Comparison of ENCODE assay signal across 8 mouse cellular contexts in the genomic region with DNA sequence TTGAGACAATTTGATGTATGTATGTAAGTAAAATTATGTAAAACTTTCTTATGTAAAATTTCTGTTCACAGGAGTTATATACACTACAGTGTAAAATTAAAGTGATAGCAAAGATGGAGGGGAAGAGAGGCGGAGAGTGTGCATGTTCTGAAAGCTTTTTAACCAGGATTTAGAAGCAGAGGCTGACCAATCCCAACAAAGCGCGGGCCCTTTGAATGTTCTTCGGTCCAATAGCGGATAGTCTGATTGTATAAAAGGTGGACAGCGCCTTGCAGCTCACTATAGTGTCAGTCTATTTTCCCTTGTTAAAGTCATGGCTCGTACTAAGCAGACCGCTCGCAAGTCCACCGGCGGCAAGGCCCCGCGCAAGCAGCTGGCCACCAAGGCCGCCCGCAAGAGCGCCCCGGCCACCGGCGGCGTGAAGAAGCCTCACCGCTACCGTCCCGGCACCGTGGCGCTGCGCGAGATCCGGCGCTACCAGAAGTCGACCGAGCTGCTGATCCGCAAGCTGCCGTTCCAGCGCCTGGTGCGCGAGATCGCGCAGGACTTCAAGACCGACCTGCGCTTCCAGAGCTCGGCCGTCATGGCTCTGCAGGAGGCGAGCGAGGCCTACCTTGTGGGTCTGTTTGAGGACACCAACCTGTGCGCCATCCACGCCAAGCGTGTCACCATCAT. TPM values are rescaled to one million over a fixed set of nuclear protein-coding genes. Genes with fewer than 3 reads are reported as not detected.
DNase-seq lines count a peak whose midpoint lies in the region; ATAC-seq lines count a peak whose summit lies in the region.
"Not testable (repeated sequence)": the region's sequence is repeated elsewhere in the genome, so short reads cannot be mapped to it uniquely, and the experiment has no call there.

TSS of gene Hist1h3b (plus strand) at position 201 of the 675 bp plus-strand sequence.

- DNase-seq in MN1 (ENCODE audit: low spot score) = peak; percentile 94
- DNase-seq in cerebellum, adult 9-11 months = peak; percentile 75
- DNase-seq in frontal cortex, adult 2 months (ENCODE audit: extremely low spot score in 1 of 2, low spot score in 1 of 2) = peak; percentile 92 to 98
- peak; percentile 92 for DNase-seq in layer of hippocampus, postnatal 10 days (ENCODE audit: low spot score in 2 of 2)
- peak; percentile 90 for DNase-seq in lung, postnatal 10 days
- DNase-seq in ovary, postnatal 14 days (ENCODE audit: low spot score) = peak; percentile 79
- DNase-seq in thymus, postnatal 14 days = peak; percentile 91

- peak within 1 kb of the TSS; percentile 61 for H3K4me2 ChIP-seq in hindbrain, embryonic 12.5 days (replicated peaks)

- H3K9ac ChIP-seq in hindbrain, embryonic 12.5 days = peak within 1 kb of the TSS; percentile 49

- not testable (repeated sequence) for H3K36me3 ChIP-seq in hindbrain, embryonic 12.5 days

- H3K27me3 ChIP-seq in hindbrain, embryonic 12.5 days = not testable (repeated sequence)

- not testable (repeated sequence) for H3K9me3 ChIP-seq in hindbrain, embryonic 12.5 days (replicated peaks)

- H3K4me1 ChIP-seq in hindbrain, embryonic 12.5 days = not testable (repeated sequence)

- peak within 1 kb of the TSS; percentile 38 for H3K4me3 ChIP-seq in hindbrain, embryonic 12.5 days

- under 1% methylated on average over 15 of the region's 47 CpGs for WGBS in hindbrain, embryonic 12.5 days

- peak within 1 kb of the TSS; percentile 95 for H3K27ac ChIP-seq in hindbrain, embryonic 12.5 days

- peak; percentile 87 for ATAC-seq in hindbrain, embryonic 12.5 days (ENCODE audit: low FRiP score)

RNA-seq across cellular contexts. Expression of gene Hist1h3b, which starts in this region (rescaled TPM):
- 0.76 and 1.1 TPM in 2 replicates for polyA plus RNA-seq in frontal cortex, adult 2 months (2012; rRNA removed)
- 4.5 and 11.1 TPM in 2 replicates for polyA plus RNA-seq in hindbrain, embryonic 12.5 days (2016; fragmentation: Nextera tagmentation; extraction: Ambion mirVana)
- total RNA-seq in layer of hippocampus, postnatal 10 days (2021) = 10 to 100 TPM; 67.7 to 73.1 TPM

Comparison
In these comparisons a context has a peak if more than half of its experiments do, and no peak if none do; other contexts are left out.
1. Peak in every context shown above with its lines: DNase-seq, ATAC-seq, H3K4me3 ChIP-seq and H3K27ac ChIP-seq.